Mouse (Mus musculus): ENCODE results near the gene Sec24d.

Sec24d gene

DNA sequence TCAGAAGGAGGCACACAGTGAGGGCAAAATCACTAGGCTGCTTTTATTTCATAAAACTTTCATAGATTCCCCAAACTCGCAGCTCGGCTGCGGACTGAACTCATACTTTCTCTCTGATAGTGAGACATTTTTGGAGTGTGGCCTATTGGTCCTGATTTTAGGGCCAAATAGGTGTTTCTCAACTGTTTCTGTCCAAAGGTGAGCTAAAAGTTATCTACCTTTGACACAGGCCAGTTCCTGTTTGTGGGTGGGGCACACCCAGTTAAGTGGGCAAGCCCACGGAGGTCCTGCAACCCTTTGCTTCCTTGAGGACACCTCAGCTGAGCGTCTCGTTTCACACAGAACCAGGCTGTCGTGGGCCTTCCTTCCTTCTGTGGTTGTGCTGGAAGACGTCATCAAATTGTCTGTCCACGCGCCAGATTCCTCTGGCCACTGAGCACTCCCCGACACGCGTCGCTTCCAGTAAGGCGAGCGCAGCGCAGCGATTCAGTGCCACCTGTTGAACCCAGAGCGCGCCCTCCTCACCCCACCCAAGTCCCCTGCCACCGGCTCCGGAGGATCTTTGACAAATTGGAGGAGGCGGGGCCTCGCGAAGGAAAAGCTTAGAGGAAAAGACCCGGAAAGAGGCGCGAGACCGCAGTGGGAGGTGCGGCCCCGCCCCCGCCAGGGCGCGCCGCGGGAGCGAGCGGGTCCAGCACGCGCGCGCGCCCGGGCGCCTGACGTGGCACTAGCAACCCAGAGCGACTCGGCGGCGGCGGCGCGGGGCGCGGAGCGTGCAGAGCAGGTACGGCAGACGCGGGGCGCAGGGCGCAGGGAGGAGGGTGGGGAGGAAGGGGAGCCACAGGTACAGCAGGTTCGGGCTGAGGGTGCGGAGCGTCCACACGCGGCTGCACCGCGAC is at the start of gene Sec24d:
Gene Sec24d (plus strand): TSS at position 703 of the 899 bp plus-strand sequence.
- in situ Hi-C loops (cut with MseI, MboI) = no loop called here

DNA sequence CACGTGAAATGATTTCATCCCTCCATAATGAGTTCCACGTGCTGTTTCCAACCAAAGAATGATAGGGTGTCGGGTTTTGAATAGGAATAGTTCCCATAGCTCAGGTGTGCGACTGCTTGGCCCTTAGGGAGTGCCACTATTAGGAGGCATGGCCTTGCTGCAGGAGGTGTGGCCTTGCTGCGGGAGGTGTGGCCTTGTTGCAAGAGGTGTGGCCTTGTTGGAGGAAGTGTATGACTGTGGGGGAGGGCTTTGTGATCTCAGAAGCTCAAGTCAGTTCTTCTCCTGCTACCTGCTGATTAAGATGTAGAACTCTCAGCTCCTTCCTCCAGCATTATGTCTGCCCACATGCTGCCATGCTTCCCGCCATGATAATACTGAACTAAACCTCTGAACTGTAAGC is 48.6 kb upstream of the Sec24d start:
- in situ Hi-C loops (cut with MseI, MboI) = no loop called here

GRCm38 (mm10) chr3:123227276-123227675 is 40.0 kb upstream of the Sec24d start:
- in situ Hi-C loops (cut with MseI, MboI) = no loop called here

GRCm38 (mm10) chr3:123231639-123232038 is 35.6 kb upstream of the Sec24d start:
- in situ Hi-C loops (cut with MseI, MboI) = loop anchor here (10.0 kb wide), 1 partner anchor 93 kb away; no protein-coding TSS in a partner anchor

DNA sequence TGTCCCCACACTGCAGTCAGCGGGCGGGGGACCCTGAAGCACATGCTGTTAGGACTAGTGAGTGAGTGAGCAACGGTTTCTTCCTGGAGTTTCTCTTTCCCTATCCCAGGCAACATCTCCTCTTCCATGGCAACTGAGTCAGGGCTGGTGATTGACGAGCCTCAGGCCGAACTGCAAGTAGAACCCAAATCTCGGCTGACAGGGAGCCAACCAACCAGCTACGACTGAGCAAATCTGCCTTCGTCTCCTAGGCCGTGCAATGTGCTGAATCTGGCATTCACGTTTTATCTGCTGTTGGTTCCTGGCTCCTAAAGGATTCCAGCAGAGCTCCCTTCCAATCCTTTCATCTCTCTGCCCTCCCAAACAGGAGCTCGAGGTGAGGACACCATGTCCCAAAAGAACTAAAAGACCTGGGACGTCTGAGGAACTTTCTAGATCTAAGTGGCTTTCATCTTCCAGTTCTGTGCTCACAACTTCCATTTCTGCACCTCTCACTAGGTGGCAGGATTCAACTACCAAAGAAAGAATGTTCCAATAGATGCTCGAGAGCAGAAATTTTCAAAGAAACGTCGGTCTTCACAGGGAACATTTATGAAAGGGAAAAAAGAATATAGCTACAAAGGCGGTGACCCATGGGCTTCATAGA is 32.9 kb upstream of the Sec24d start:
- in situ Hi-C loops (cut with MseI, MboI) = loop anchor here (10.0 kb wide), 1 partner anchor 90 kb away; no protein-coding TSS in a partner anchor

GRCm38 (mm10) chr3:123235495-123235894 is 31.8 kb upstream of the Sec24d start:
- in situ Hi-C loops (cut with MseI, MboI) = loop anchor here (10.0 kb wide), 1 partner anchor 89 kb away; no protein-coding TSS in a partner anchor

GRCm38 (mm10) chr3:123235921-123236320 is 31.3 kb upstream of the Sec24d start, which contains the start of gene Synpo2:
TSS of gene Synpo2 (minus strand) at chr3:123236149.
- in situ Hi-C loops (cut with MseI, MboI) = loop anchor here (10.0 kb wide), 1 partner anchor 89 kb away; no protein-coding TSS in a partner anchor

- in situ Hi-C loops (cut with MseI, MboI) = loop anchor here (10.0 kb wide), 1 partner anchor 88 kb away; no protein-coding TSS in a partner anchor
These were observed 30.2 kb upstream of the Sec24d start for GRCm38 (mm10) chr3:123237039-123237438.

GRCm38 (mm10) chr3:123237446-123237845 is 29.8 kb upstream of the Sec24d start:
- in situ Hi-C loops (cut with MseI, MboI) = loop anchor here (10.0 kb wide), 1 partner anchor 87 kb away; no protein-coding TSS in a partner anchor

DNA sequence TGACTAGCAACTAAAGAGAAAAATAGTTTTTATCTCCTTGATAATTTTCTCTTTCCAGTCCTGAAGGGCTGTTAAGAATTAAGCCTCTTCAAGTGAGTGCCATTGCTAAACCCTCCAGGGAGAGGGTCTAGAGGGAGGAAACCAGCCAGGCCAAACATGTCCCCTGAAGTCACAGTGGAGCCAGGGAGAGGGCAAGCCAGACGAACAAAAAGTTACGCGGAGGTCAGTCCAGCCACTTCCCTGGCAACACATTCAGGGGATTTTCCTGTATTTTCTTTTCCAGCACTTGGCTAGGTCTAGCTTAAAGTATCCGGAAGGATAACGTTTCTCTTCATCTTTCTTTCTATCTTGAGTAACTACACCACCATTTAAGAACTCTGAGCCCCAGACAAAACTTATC is 22.9 kb upstream of the Sec24d start:
- in situ Hi-C loops (cut with MseI, MboI) = no loop called here

DNA sequence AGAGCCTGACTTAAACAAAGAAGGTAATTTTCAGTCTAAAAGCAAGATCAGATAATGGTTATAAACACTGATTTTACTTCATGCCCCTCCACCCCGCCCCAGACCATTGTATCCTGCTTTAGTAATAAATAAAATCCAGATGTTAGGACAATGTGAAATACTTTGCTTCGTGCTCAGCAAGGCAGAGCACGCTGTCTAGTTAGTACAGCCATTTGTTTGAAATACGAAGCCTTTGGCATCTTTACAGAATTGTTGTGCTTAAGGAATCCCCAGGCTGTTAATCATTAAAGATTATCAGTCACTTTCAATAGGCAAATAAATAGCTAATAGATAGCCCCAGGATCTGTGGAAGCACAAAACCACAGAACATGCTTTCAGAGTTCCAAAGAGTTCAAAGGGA is 21.6 kb upstream of the Sec24d start:
- in situ Hi-C loops (cut with MseI, MboI) = no loop called here

- in situ Hi-C loops (cut with MseI, MboI) = no loop called here
These were observed 10.8 kb upstream of the Sec24d start for GRCm38 (mm10) chr3:123256181-123257101.

DNA sequence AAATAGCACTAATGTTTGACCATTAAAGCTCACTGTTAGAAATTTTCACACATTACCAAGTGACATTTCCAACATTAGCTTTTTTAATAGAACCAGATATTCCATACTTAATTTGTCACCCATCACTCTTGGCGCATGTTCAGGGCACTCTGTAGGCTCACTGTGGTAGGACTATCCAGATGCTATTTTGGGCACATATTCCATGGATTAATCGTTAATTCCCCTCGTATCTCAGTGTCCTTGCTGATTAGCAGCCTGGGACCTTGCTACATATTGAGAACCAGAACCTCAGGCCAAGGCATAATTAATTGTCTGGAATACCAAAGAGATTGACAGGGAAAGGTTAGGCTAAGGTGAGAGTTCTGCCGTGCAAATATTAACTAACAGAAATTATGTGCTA is 8.5 kb upstream of the Sec24d start:
- in situ Hi-C loops (cut with MseI, MboI) = no loop called here

- in situ Hi-C loops (cut with MseI, MboI) = no loop called here
These were observed 2.5 kb upstream of the Sec24d start for GRCm38 (mm10) chr3:123264706-123265105.

DNA sequence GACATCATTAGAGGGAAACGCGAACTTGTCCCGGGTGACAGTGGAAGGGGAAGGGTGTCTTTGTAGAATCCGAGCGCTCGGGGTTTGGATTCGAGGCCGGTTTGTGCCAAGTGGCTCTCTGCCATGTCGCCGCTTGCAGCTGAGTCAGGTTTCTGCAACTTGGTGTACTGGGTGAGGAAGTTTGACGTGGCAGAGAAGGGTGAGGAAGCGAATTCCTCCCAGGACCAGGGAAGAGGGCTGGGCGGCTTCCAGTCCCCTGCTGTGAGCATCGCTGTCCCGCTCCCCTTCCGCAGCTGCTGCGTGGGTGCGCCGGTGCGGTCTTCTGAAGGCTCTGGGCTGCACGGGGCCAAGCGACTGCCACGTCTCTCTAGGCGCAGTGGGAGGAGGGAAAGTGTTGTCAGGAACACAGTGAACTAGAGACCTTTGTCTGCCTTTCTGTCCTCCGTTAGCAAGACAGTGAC is 516 bp downstream of the Sec24d start:
- in situ Hi-C loops (cut with MseI, MboI) = no loop called here

- in situ Hi-C loops (cut with MseI, MboI) = no loop called here
These were observed 15.8 kb downstream of the Sec24d start for GRCm38 (mm10) chr3:123282866-123283615.

GRCm38 (mm10) chr3:123284284-123284683 is 17.0 kb downstream of the Sec24d start:
- in situ Hi-C loops (cut with MseI, MboI) = no loop called here

DNA sequence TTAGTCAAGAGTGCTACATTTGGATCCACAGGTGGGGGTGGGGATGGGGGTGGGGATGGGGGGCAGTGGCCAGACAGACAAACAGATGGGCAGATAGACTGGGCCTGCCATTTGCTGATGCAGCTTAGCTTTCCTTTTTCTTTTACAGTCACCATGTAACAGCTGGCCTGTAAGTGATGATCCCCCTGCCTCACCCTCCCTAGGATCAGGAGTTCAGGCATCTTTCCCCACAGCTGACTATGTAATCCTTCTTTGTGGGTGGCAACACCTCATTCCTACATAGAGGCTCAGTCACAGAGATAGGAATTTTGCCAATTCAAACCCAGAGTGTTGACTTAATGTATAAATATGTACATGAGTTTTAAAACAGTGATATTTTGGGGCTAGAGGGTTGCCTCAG is 18.4 kb downstream of the Sec24d start:
- in situ Hi-C loops (cut with MseI, MboI) = no loop called here

DNA sequence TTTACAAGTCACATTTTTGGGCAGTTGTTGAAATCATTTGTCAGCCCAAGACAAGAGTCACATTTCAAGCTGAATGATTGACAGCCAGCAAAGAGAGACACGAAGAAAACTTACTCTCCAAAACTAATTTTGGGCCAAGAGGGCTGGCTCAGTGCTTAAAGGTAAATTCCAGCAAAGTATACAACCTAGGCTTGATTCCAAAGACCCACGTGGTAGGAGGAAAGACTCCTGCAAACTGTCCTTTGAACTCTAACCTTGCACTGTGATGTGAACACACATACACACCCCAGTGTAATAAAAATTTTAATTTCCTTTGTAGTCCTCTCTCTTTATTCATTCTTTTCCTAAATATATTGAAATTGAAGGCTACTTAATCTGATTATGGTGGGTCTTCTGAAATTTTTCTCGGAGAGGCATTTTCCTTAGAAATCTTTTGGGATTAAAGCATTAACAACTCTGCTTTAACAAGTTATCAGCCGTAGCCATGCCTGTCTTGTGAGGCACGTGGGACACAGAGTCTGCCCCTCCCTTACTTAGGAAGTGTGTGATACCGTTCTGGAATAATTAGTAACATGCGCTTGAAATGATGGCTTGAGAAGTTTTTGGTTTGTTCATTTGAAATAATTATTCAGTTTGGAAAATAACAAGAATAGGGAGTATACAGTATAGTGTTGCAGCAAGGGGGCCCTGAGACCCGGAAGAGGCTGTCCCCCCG is 21.8 kb downstream of the Sec24d start:
- in situ Hi-C loops (cut with MseI, MboI) = no loop called here

GRCm38 (mm10) chr3:123291670-123292069 is 24.4 kb downstream of the Sec24d start:
- in situ Hi-C loops (cut with MseI, MboI) = no loop called here
